Mouse (Mus musculus): Measurements from ENCODE around the gene Pgls.

The Pgls gene

DNA sequence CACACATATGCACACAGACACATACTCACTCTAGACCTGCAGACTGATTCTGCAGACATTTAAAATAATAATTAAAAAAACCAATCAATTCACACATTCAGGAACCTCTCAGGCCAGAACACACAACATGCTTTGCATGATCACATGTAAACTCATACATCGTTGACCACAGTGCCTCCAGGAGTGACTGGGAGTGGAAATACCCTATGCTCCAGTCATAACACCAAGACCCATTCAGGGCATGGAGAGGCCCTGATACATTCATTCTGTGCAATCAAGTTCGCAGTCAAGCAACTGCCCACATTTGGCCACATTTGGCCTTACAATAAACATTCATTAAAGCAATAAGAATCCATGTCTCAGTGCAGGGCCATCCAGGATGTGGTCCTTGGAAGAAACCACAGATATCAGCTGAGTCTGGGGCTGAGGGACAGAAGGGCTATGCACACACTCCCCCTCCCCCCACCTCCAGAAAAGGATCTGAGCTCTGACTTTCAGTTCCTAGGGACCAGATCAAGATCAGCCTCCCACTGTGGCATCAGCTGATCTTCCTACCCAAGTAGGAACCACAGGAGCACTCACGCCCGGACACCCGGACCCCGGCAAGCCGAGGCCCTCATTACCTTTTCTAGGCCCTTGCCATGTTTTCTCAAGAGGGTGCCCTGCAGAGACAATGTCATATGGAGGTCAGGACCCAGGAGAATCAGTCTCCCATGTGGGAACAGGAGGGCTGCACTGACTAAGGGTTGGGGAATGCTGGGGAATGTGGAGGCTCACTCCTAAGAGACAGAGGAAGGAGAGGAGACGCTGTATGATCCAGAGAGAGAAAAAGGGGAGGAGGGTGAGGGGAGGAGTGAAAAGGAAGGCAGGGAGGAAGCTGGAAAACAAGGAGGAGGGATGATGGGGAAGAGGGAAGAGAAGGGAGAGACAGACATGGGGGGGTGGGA, 45.4 kb downstream of the Pgls start:
- no peak for DNase-seq (ENCODE audit: low spot score in 2 of 2)

GRCm38 (mm10) chr8:71638321-71638720, 46.3 kb downstream of the Pgls start:
- no peak for DNase-seq (ENCODE audit: low spot score in 2 of 2)

DNA sequence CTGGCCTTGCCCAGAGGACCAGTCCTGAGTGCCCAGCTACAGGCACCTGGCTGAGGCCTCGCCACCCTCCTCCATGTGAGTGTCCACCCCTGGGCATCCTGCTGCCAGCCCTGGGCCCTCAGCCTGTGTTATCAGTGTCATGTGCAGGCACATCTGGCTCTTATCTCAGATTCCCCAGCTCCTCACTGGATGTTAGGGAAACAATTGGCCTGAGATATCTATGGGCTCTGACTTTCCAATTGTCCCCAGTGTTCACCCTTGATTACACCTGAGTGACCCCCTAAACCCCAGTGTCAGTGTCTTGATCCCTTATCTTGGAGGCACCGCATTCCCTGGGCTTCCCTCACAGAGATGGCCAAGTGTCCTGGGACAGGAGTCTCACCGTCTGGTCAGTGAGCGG, 47.3 kb downstream of the Pgls start:
- no peak for DNase-seq (ENCODE audit: low spot score in 2 of 2)

- no peak for DNase-seq (ENCODE audit: low spot score in 2 of 2)
Measured at GRCm38 (mm10) chr8:71645510-71645909, 53.5 kb downstream of the Pgls start.

All from right cerebral cortex, adult 2 months (tissue).